Mouse (Mus musculus) olfactory bulb, adult 2 months (tissue): ENCODE results near the gene Mfsd13b. TPM values are rescaled to one million over a fixed set of nuclear protein-coding genes. Genes with fewer than 3 reads are reported as not detected.

ENCODE experiments used
- H3K27ac ChIP-seq: fragments of 200-500 bp; 2 replicates; pipeline ENCODE4 v1.5.1; 2012; ENCODE audit warnings: low read depth, low read length; ENCODE audit not compliant: insufficient read depth
- H3K4me1 ChIP-seq: fragments of 200-500 bp; 2 replicates; pipeline ENCODE4 v1.6.1; 2012; ENCODE audit warnings: low read length; ENCODE audit not compliant: control insufficient read depth, insufficient read depth
- H3K4me3 ChIP-seq: fragments of 200-500 bp; 2 replicates; pipeline ENCODE4 v1.5.1; 2012; ENCODE audit warnings: mild to moderate bottlenecking, low read depth, low read length, moderate library complexity; ENCODE audit not compliant: insufficient read depth
- CTCF ChIP-seq: fragments of 200-500 bp; IDR thresholded peaks from 2 replicates; pipeline ENCODE4 v1.5.1; 2012; ENCODE audit warnings: low read depth, mild to moderate bottlenecking, low read length, moderate library complexity; ENCODE audit not compliant: insufficient read depth
- POLR2A ChIP-seq: fragments of 200-500 bp; IDR thresholded peaks from 2 replicates; pipeline ENCODE4 v1.6.1; 2012; ENCODE audit warnings: mild to moderate bottlenecking, low read depth, low read length, moderate library complexity; ENCODE audit not compliant: insufficient read depth
- WGBS: fragments of 180-500 bp; shearing (Covaris S2); methylation state at CpG from one replicate; pipeline ENCODE4 v1.1.7; 2018; 5-methylcytosine and 5-hydroxymethylcytosine counted together
- polyA plus RNA-seq: library from polyadenylated mRNA; stranded (reverse); fragments of >200 nt; gene quantifications from 2 replicates; pipeline ENCODE4 v1.2.4, GENCODE M21; 2012; ENCODE audit warnings: low replicate concordance; ENCODE audit not compliant: missing spikeins, insufficient read depth, insufficient read length

Gene Mfsd13b
- polyA plus RNA-seq, 1 experiment: not detected

DNA sequence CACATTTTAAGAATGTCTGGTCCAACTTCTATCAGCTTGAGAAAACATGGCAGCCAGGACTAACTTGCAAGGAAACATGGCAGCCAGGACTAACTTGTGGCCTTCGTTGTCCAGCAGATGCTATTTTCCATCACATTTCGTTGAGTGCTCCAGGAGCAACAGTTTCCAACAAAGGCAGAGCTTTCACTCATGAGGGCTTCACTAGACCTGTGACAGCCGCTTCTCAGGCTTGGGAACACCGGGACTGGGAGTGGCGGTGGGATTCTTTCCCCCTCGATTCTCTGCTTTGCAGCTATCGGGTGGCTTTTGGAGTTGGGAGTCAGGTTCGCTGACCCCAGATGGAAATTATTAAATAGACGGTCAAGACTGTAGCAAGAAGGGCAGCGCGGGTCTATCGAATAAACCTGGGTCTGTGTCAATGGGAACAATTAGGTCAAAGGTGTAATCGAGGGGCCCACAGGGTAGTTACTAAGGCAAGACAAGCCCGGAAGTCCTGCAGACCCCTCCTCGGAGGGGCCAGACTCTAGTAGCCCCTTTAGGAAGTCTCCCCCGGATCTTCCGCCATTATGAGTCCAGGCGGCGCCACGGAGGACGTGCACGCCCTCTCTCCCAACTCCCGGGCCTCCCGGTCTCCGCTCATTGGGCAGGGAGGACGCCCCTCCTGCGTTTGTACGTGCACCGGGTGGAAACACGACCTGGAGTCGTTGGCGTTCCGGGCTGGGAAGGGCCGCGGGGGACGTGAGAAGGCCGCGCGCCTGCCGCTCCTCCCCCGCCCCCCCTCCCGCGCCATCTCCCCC, 51.7 kb downstream of the Mfsd13b start, which contains the start of gene Mettl9:
Gene Mettl9, plus strand, starts transcription at position 590 of the 797 bp plus-strand sequence.
- Histone ChIP-seq H3K27ac (peak within 1 kb of the TSS; percentile 70), H3K4me1 (no peaks in the 10 kb centered on the region), H3K4me3 (peak within 1 kb of the TSS; percentile 75)
- 2% methylated on average over 43 of the region's 43 CpGs for WGBS
- TF ChIP-seq POLR2A (peak; percentile 85), CTCF (peak; percentile 6; the same call in 1 of the 2 replicates)

GRCm38 (mm10) chr7:121034701-121035141, 52.4 kb downstream of the Mfsd13b start:
- TF ChIP-seq CTCF (no peak), POLR2A (no peak)
- Histone ChIP-seq H3K27ac (peak overlapping the region; percentile 70), H3K4me3 (peak overlapping the region; percentile 75), H3K4me1 (no peaks in the 10 kb centered on the region)
- under 1% methylated on average over 61 of the region's 63 CpGs for WGBS

GRCm38 (mm10) chr7:121035161-121035721, 52.9 kb downstream of the Mfsd13b start:
- WGBS: under 1% methylated on average over 24 of the region's 24 CpGs
- H3K4me1 ChIP-seq: 0 out of 2 replicates have a peak, but pooled peaks cover 2% of the 10 kb centered on the region
- H3K27ac ChIP-seq: peak overlapping the region; percentile 70; the same call in 1 of the 2 replicates
- H3K4me3 ChIP-seq: peak overlapping the region; percentile 75
- TF ChIP-seq CTCF: no peak

- whole genome bisulfite sequencing: 82% methylated on average over 4 of the region's 4 CpGs
- Histone ChIP-seq H3K4me3 (no peak overlapping the region), H3K27ac (no peak overlapping the region), H3K4me1 (0 out of 2 replicates have a peak, but pooled peaks cover 2% of the 10 kb centered on the region)
- TF ChIP-seq POLR2A: no peak
- no peak for TF ChIP-seq CTCF
Observed at GRCm38 (mm10) chr7:121040595-121040994, 58.3 kb downstream of the Mfsd13b start.

DNA sequence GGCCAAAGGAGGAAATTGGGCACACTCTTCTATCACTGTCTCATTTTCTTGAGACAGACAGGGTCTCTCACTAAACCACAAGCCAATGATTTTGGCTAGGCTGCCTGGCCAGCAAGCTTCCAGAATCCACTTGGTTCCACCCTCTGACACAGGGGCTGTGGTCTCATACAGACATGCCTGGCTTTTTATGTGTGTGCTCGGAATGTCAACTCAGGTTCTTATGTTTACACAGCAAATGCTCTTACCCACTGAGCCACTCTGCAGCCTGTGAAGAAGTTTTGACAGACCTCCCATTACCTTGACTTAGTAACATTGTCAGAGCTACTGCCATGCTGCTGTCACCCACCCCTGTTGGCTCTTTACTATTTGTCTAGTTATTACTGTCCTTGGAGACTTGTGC, 59.7 kb downstream of the Mfsd13b start:
- Histone ChIP-seq H3K27ac (no peak overlapping the region), H3K4me3 (no peak overlapping the region), H3K4me1 (0 out of 2 replicates have a peak, but pooled peaks cover 2% of the 10 kb centered on the region)
- WGBS: 84% methylated on average over 1 of the region's 1 CpGs
- TF ChIP-seq CTCF (no peak), POLR2A (no peak)

GRCm38 (mm10) chr7:121043004-121043403, 60.7 kb downstream of the Mfsd13b start:
- 91% methylated on average over 3 of the region's 3 CpGs for WGBS
- TF ChIP-seq POLR2A (no peak), CTCF (no peak)
- Histone ChIP-seq H3K4me3 (no peak overlapping the region), H3K4me1 (0 out of 2 replicates have a peak, but pooled peaks cover 2% of the 10 kb centered on the region), H3K27ac (no peak overlapping the region)

- H3K4me1 ChIP-seq: peaks cover 3% of the 10 kb centered on the region; the same call in 1 of the 2 replicates
- TF ChIP-seq CTCF (no peak), POLR2A (no peak)
- H3K4me3 ChIP-seq: no peak overlapping the region
- WGBS: 93% methylated on average over 1 of the region's 1 CpGs
- no peak overlapping the region for H3K27ac ChIP-seq
Observed at GRCm38 (mm10) chr7:121043510-121043909, 61.2 kb downstream of the Mfsd13b start.

- Histone ChIP-seq H3K27ac (no peak overlapping the region), H3K4me3 (no peak overlapping the region), H3K4me1 (peaks cover 4% of the 10 kb centered on the region; the same call in 1 of the 2 replicates)
- 79% methylated on average over 1 of the region's 1 CpGs for WGBS
- TF ChIP-seq POLR2A (no peak), CTCF (no peak)
Observed at GRCm38 (mm10) chr7:121044251-121044650, 61.9 kb downstream of the Mfsd13b start.

- 94% methylated on average over 6 of the region's 6 CpGs for WGBS
- TF ChIP-seq CTCF: no peak
- no peak for TF ChIP-seq POLR2A
- Histone ChIP-seq H3K4me1 (peaks cover 2% of the 10 kb centered on the region; the same call in 1 of the 2 replicates), H3K27ac (no peak overlapping the region), H3K4me3 (no peak overlapping the region)
Observed at GRCm38 (mm10) chr7:121045671-121046453, 63.6 kb downstream of the Mfsd13b start.
